Mouse (Mus musculus) heart, embryonic 15.5 days (tissue): Measurements from ENCODE around the gene Rps8. TPM values are rescaled to one million over a fixed set of nuclear protein-coding genes. Genes with fewer than 3 reads are reported as not detected.

Experiments
- ATAC-seq: fragments of 200-750 bp; cut with Nextera tagmentation; replicated peaks from 2 replicates; pipeline ENCODE4 v1.8.0; 2017; ENCODE audit warnings: low read depth, moderate TSS enrichment; ENCODE audit not compliant: insufficient number of reproducible peaks, insufficient read depth, low FRiP score
- H3K27ac ChIP-seq: fragments of 300-500 bp; sonication (generic); 2 replicates; pipeline ENCODE4 v1.5.1; 2015; ENCODE audit warnings: mild to moderate bottlenecking, inconsistent platforms
- H3K27me3 ChIP-seq: fragments of 300-500 bp; sonication (generic); 2 replicates; pipeline ENCODE4 v1.6.1; 2015; ENCODE audit warnings: inconsistent platforms
- H3K36me3 ChIP-seq: fragments of 300-500 bp; sonication (generic); 2 replicates; pipeline ENCODE4 v1.6.1; 2015; ENCODE audit warnings: mild to moderate bottlenecking, inconsistent platforms
- H3K4me1 ChIP-seq: fragments of 300-500 bp; sonication (generic); replicated peaks from 2 replicates; pipeline ENCODE4 v1.6.1; 2015; ENCODE audit warnings: inconsistent platforms
- H3K4me2 ChIP-seq: fragments of 300-500 bp; sonication (generic); 2 replicates; pipeline ENCODE4 v1.6.1; 2015; ENCODE audit warnings: inconsistent platforms, mild to moderate bottlenecking, moderate library complexity
- H3K4me3 ChIP-seq: fragments of 300-500 bp; sonication (generic); 2 replicates; pipeline ENCODE4 v1.5.1; 2015; ENCODE audit warnings: mild to moderate bottlenecking, inconsistent platforms
- H3K9ac ChIP-seq: fragments of 300-500 bp; sonication (generic); 2 replicates; pipeline ENCODE4 v1.6.1; 2015; ENCODE audit warnings: mild to moderate bottlenecking, inconsistent platforms
- H3K9me3 ChIP-seq: fragments of 300-500 bp; sonication (generic); replicated peaks from 2 replicates; pipeline ENCODE4 v1.6.1; 2016; ENCODE audit warnings: inconsistent platforms
- WGBS: fragments of 180-500 bp; shearing (Covaris S2); methylation state at CpG from one replicate; pipeline ENCODE4 v1.1.7; 2015; ENCODE audit warnings: mixed read lengths; 5-methylcytosine and 5-hydroxymethylcytosine counted together
- polyA plus RNA-seq: library from polyadenylated mRNA; unstranded; fragments of >200 nt; fragmentation: Nextera tagmentation; extraction: Ambion mirVana; gene quantifications from 2 replicates; pipeline ENCODE4 v1.2.1, GENCODE M21; 2015

Gene Rps8
- polyA plus RNA-seq, 1 experiment from 2014 or later: 538 TPM

GRCm38 (mm10) chr4:117146176-117146575, 9.9 kb downstream of the Rps8 start:
- Histone ChIP-seq H3K27me3 (no peaks in the 10 kb centered on the region), H3K4me1 (no peaks in the 10 kb centered on the region), H3K27ac (no peak overlapping the region), H3K4me3 (no peak overlapping the region), H3K4me2 (no peak overlapping the region), H3K36me3 (peaks cover 21% of the 10 kb centered on the region), H3K9ac (no peak overlapping the region), H3K9me3 (no peaks in the 10 kb centered on the region)
- whole genome bisulfite sequencing: 33% methylated on average over 15 of the region's 15 CpGs
- ATAC-seq: no peak

- Histone ChIP-seq H3K4me2 (no peak overlapping the region), H3K9ac (no peak overlapping the region), H3K4me3 (no peak overlapping the region), H3K27me3 (no peaks in the 10 kb centered on the region; the same call in 1 of the 2 replicates), H3K36me3 (peaks cover 12% of the 10 kb centered on the region), H3K4me1 (no peaks in the 10 kb centered on the region), H3K9me3 (no peaks in the 10 kb centered on the region), H3K27ac (no peak overlapping the region)
- no peak for ATAC-seq
- 90% methylated on average over 13 of the region's 13 CpGs for WGBS
Measured at GRCm38 (mm10) chr4:117145248-117145647, 10.8 kb downstream of the Rps8 start.

GRCm38 (mm10) chr4:117143023-117143422, 13.0 kb downstream of the Rps8 start:
- WGBS: 44% methylated on average over 7 of the region's 7 CpGs
- Histone ChIP-seq H3K27ac (no peak overlapping the region), H3K27me3 (no peaks in the 10 kb centered on the region; the same call in 1 of the 2 replicates), H3K4me2 (no peak overlapping the region), H3K4me3 (no peak overlapping the region), H3K36me3 (no peaks in the 10 kb centered on the region), H3K9me3 (no peaks in the 10 kb centered on the region), H3K4me1 (no peaks in the 10 kb centered on the region), H3K9ac (no peak overlapping the region)
- no peak for ATAC-seq

GRCm38 (mm10) chr4:117140613-117141012, 15.4 kb downstream of the Rps8 start:
- Histone ChIP-seq H3K27me3 (no peaks in the 10 kb centered on the region; the same call in 1 of the 2 replicates), H3K9ac (no peak overlapping the region), H3K9me3 (no peaks in the 10 kb centered on the region), H3K4me1 (no peaks in the 10 kb centered on the region), H3K4me2 (no peak overlapping the region), H3K4me3 (no peak overlapping the region), H3K27ac (no peak overlapping the region), H3K36me3 (no peaks in the 10 kb centered on the region)
- 38% methylated on average over 4 of the region's 4 CpGs for WGBS
- no peak for ATAC-seq

GRCm38 (mm10) chr4:117139217-117139612, 16.8 kb downstream of the Rps8 start:
- no peaks in the 10 kb centered on the region; the same call in 1 of the 2 replicates for H3K27me3 ChIP-seq
- H3K9ac ChIP-seq: no peak overlapping the region
- no peaks in the 10 kb centered on the region for H3K36me3 ChIP-seq
- H3K9me3 ChIP-seq: no peaks in the 10 kb centered on the region
- no peak overlapping the region for H3K27ac ChIP-seq
- WGBS: 11% methylated on average over 2 of the region's 2 CpGs
- H3K4me3 ChIP-seq: no peak overlapping the region
- no peak for ATAC-seq
- H3K4me2 ChIP-seq: no peak overlapping the region
- peaks cover 2% of the 10 kb centered on the region; the same call in 1 of the 2 replicates for H3K4me1 ChIP-seq

- 59% methylated on average over 16 of the region's 17 CpGs for WGBS
- H3K4me1 ChIP-seq: peaks cover 4% of the 10 kb centered on the region; the same call in 1 of the 2 replicates
- H3K9me3 ChIP-seq: no peaks in the 10 kb centered on the region
- H3K27ac ChIP-seq: no peak overlapping the region
- no peak overlapping the region for H3K9ac ChIP-seq
- no peaks in the 10 kb centered on the region for H3K36me3 ChIP-seq
- H3K4me3 ChIP-seq: no peak overlapping the region
- no peaks in the 10 kb centered on the region; the same call in 1 of the 2 replicates for H3K27me3 ChIP-seq
- no peak overlapping the region for H3K4me2 ChIP-seq
- no peak for ATAC-seq
Measured at GRCm38 (mm10) chr4:117138295-117139216, 17.5 kb downstream of the Rps8 start.

- Histone ChIP-seq H3K4me1 (peaks cover 14% of the 10 kb centered on the region), H3K4me3 (no peak overlapping the region), H3K27ac (no peak overlapping the region), H3K9ac (no peak overlapping the region), H3K27me3 (peaks cover 22% of the 10 kb centered on the region), H3K36me3 (no peaks in the 10 kb centered on the region; the same call in 1 of the 2 replicates), H3K9me3 (no peaks in the 10 kb centered on the region), H3K4me2 (no peak overlapping the region)
- WGBS: 34% methylated on average over 8 of the region's 8 CpGs
- no peak for ATAC-seq
Measured at GRCm38 (mm10) chr4:117136034-117136433, 20.0 kb downstream of the Rps8 start.

- 25% methylated on average over 2 of the region's 2 CpGs for WGBS
- no peaks in the 10 kb centered on the region for H3K9me3 ChIP-seq
- H3K27ac ChIP-seq: no peak overlapping the region
- peak overlapping the region; percentile 98; the same call in 1 of the 2 replicates for H3K4me2 ChIP-seq
- ATAC-seq: no peak
- H3K27me3 ChIP-seq: peaks cover 26% of the 10 kb centered on the region
- no peaks in the 10 kb centered on the region; the same call in 1 of the 2 replicates for H3K36me3 ChIP-seq
- no peak overlapping the region for H3K9ac ChIP-seq
- H3K4me3 ChIP-seq: no peak overlapping the region
- H3K4me1 ChIP-seq: peaks cover 14% of the 10 kb centered on the region
Measured at GRCm38 (mm10) chr4:117134601-117134995, 21.4 kb downstream of the Rps8 start.

GRCm38 (mm10) chr4:117133817-117134600, 22.0 kb downstream of the Rps8 start, which contains the start of gene Plk3:
Gene Plk3, minus strand, starts transcription at chr4:117133963.
- H3K27ac ChIP-seq: no peak within 1 kb of the TSS
- 2% methylated on average over 45 of the region's 48 CpGs for WGBS
- peak; percentile 88 for ATAC-seq
- H3K4me2 ChIP-seq: peak within 1 kb of the TSS; percentile 98
- no peaks in the 10 kb centered on the region; the same call in 1 of the 2 replicates for H3K36me3 ChIP-seq
- peaks cover 26% of the 10 kb centered on the region for H3K27me3 ChIP-seq
- H3K9me3 ChIP-seq: no peaks in the 10 kb centered on the region
- peak within 1 kb of the TSS; percentile 81 for H3K9ac ChIP-seq
- peak within 1 kb of the TSS; percentile 79 for H3K4me3 ChIP-seq
- peaks cover 14% of the 10 kb centered on the region for H3K4me1 ChIP-seq

GRCm38 (mm10) chr4:117133366-117133796, 22.7 kb downstream of the Rps8 start:
- no peak overlapping the region for H3K27ac ChIP-seq
- peak; percentile 29; the same call in 1 of the 2 replicates for ATAC-seq
- H3K36me3 ChIP-seq: no peaks in the 10 kb centered on the region; the same call in 1 of the 2 replicates
- H3K9me3 ChIP-seq: no peaks in the 10 kb centered on the region
- peak overlapping the region; percentile 98 for H3K4me2 ChIP-seq
- peak overlapping the region; percentile 81 for H3K9ac ChIP-seq
- peaks cover 26% of the 10 kb centered on the region for H3K27me3 ChIP-seq
- peak overlapping the region; percentile 79 for H3K4me3 ChIP-seq
- peaks cover 14% of the 10 kb centered on the region for H3K4me1 ChIP-seq
- WGBS: under 1% methylated on average over 42 of the region's 42 CpGs

- ATAC-seq: no peak
- Histone ChIP-seq H3K27ac (no peak overlapping the region), H3K36me3 (no peaks in the 10 kb centered on the region; the same call in 1 of the 2 replicates), H3K9me3 (no peaks in the 10 kb centered on the region), H3K4me3 (peak overlapping the region; percentile 79), H3K9ac (peak overlapping the region; percentile 81), H3K4me2 (peak overlapping the region; percentile 98), H3K27me3 (peaks cover 26% of the 10 kb centered on the region), H3K4me1 (peaks cover 14% of the 10 kb centered on the region)
- WGBS: 32% methylated on average over 11 of the region's 11 CpGs
Measured at GRCm38 (mm10) chr4:117132794-117133143, 23.3 kb downstream of the Rps8 start.
